Mouse (Mus musculus) forebrain, embryonic 14.5 days (tissue): ENCODE measurements around the gene Mrpl54. TPM values are rescaled to one million over a fixed set of nuclear protein-coding genes. Genes with fewer than 3 reads are reported as not detected.
A peak's percentile ranks its signal among the peaks of the same experiment; 100 is the strongest.

ENCODE experiments used
- ATAC-seq: fragments of 200-750 bp; cut with Nextera tagmentation; 2 replicates; pipeline ENCODE4 v1.8.0; 2017; ENCODE audit warnings: mild to moderate bottlenecking, moderate library complexity
- DNase-seq: peaks from one replicate; pipeline ENCODE4 v3.0.0-alpha.2; 2015; ENCODE audit warnings: low spot score
- H3K27ac ChIP-seq: fragments of 300-500 bp; sonication (generic); 2 replicates; pipeline ENCODE4 v1.5.1; 2014; ENCODE audit warnings: low read depth, mild to moderate bottlenecking, control low read depth, low read length, moderate library complexity
- H3K27me3 ChIP-seq: fragments of 300-500 bp; sonication (generic); replicated peaks from 2 replicates; pipeline ENCODE4 v1.6.1; 2014; ENCODE audit warnings: low read length, control low read depth, mixed read lengths; ENCODE audit not compliant: control insufficient read depth, insufficient read depth
- H3K36me3 ChIP-seq: fragments of 300-500 bp; sonication (generic); 2 replicates; pipeline ENCODE4 v1.6.1; 2014; ENCODE audit warnings: low read length, control low read depth; ENCODE audit not compliant: control insufficient read depth, insufficient read depth
- H3K4me1 ChIP-seq: fragments of 300-500 bp; sonication (generic); 2 replicates; pipeline ENCODE4 v1.6.1; 2014; ENCODE audit warnings: antibody characterized with exemption, low read length, control low read depth; ENCODE audit not compliant: control insufficient read depth, insufficient read depth
- H3K4me2 ChIP-seq: fragments of 300-500 bp; sonication (generic); 2 replicates; pipeline ENCODE4 v1.6.1; 2014; ENCODE audit warnings: mild to moderate bottlenecking, control low read depth, low read length
- H3K4me3 ChIP-seq: fragments of 300-500 bp; sonication (generic); 2 replicates; pipeline ENCODE4 v1.5.1; 2014; ENCODE audit warnings: low read depth, low read length, control low read depth
- H3K9ac ChIP-seq: fragments of 300-500 bp; sonication (generic); 2 replicates; pipeline ENCODE4 v1.6.1; 2014; ENCODE audit warnings: mild to moderate bottlenecking, low read length, control low read depth, moderate library complexity
- H3K9me3 ChIP-seq: fragments of 300-500 bp; sonication (generic); replicated peaks from 2 replicates; pipeline ENCODE4 v1.6.1; 2016; ENCODE audit warnings: low read length, control low read depth, mixed read lengths; ENCODE audit not compliant: control insufficient read depth
- WGBS: fragments of 180-500 bp; shearing (Covaris S2); extraction: QIAGEN DNeasy Blood & Tissue Kit; methylation state at CpG from one replicate; pipeline ENCODE4 v1.1.7; 2014; 5-methylcytosine and 5-hydroxymethylcytosine counted together
- microRNA-seq: library from miRNA; unstranded; fragments of <30 nt; microRNA quantifications from one replicate; pipeline ENCODE4, GENCODE M21; 2016
- polyA plus RNA-seq: library from polyadenylated mRNA; unstranded; fragments of >200 nt; fragmentation: Nextera tagmentation; extraction: Ambion mirVana; gene quantifications from 2 replicates; pipeline ENCODE4 v1.2.1, GENCODE M21; 2014

Mrpl54 gene
- polyA plus RNA-seq, 1 experiment from 2014 or later, result 136 TPM

GRCm38 (mm10) chr10:81216260-81216659 is 50.5 kb downstream of the Mrpl54 start:
- H3K9ac ChIP-seq, result no peak overlapping the region
- no peak overlapping the region for H3K4me2 ChIP-seq
- peaks cover 74% of the 10 kb centered on the region for H3K36me3 ChIP-seq

More at GRCm38 (mm10) chr10:81216260-81216659, 50.5 kb downstream of the Mrpl54 start:
- no peaks in the 10 kb centered on the region for H3K27me3 ChIP-seq
- no peaks in the 10 kb centered on the region for H3K9me3 ChIP-seq
- no peak for DNase-seq
- no peak overlapping the region for H3K27ac ChIP-seq
- H3K4me1 ChIP-seq, result no peaks in the 10 kb centered on the region
- WGBS, result 95% methylated on average over 6 of the region's 6 CpGs
- no peak for ATAC-seq
- H3K4me3 ChIP-seq, result no peak overlapping the region

Small RNA genes lying within 50 kb of the gene (microRNA-seq; reads per million reads assigned to microRNA genes)
- 7.9 reads per million, percentile 30 among the genes with 10 or more reads in this experiment for gene Mir3057

Other genes with a start within 250 kb of the Mrpl54 start
- gene Diras1, start 241.3 kb downstream of the Mrpl54 start, polyA plus RNA-seq, result 19.0 and 21.0 TPM in 2 replicates
- gene Slc39a3, start 229.5 kb downstream of the Mrpl54 start, polyA plus RNA-seq, result 20.7 and 26.9 TPM in 2 replicates
- gene Sgta, start 206.8 kb downstream of the Mrpl54 start, polyA plus RNA-seq, result 304 and 312 TPM in 2 replicates
- gene Thop1, start 196.9 kb downstream of the Mrpl54 start, polyA plus RNA-seq, result 38.9 and 45.6 TPM in 2 replicates
- 0.14 and 0.25 TPM in 2 replicates for gene Creb3l3, start 168.1 kb downstream of the Mrpl54 start, polyA plus RNA-seq
- gene Map2k2, start 161.0 kb downstream of the Mrpl54 start, polyA plus RNA-seq, result 180 and 203 TPM in 2 replicates
- gene Zbtb7a, start 131.7 kb downstream of the Mrpl54 start, polyA plus RNA-seq, result 6.2 and 8.2 TPM in 2 replicates
- gene Pias4, start 99.0 kb downstream of the Mrpl54 start, polyA plus RNA-seq, result 44.0 and 45.5 TPM in 2 replicates
- 474 and 520 TPM in 2 replicates for gene Eef2, start 90.3 kb downstream of the Mrpl54 start, polyA plus RNA-seq
- gene Dapk3, start 83.9 kb downstream of the Mrpl54 start, polyA plus RNA-seq, result 49.0 and 50.0 TPM in 2 replicates
- not detected in 2 replicates for gene 4930442H23Rik, start 83.1 kb downstream of the Mrpl54 start, polyA plus RNA-seq
- not detected in 2 replicates for gene Nmrk2, start 64.9 kb downstream of the Mrpl54 start, polyA plus RNA-seq
- 56.6 and 78.4 TPM in 2 replicates for gene Atcay, start 36.1 kb downstream of the Mrpl54 start, polyA plus RNA-seq
- gene Zfr2, start 33.8 kb downstream of the Mrpl54 start, polyA plus RNA-seq, result 7.5 and 13.4 TPM in 2 replicates
- 12.3 and 17.4 TPM in 2 replicates for gene Matk, start 14.0 kb downstream of the Mrpl54 start, polyA plus RNA-seq
- 30.5 and 36.8 TPM in 2 replicates for gene Apba3, start within 50 bp of the Mrpl54 start, polyA plus RNA-seq
- gene Tjp3, start 24.6 kb upstream of the Mrpl54 start, polyA plus RNA-seq, result 4.8 and 7.0 TPM in 2 replicates
- 76.4 and 114 TPM in 2 replicates for gene Pip5k1c, start 26.0 kb upstream of the Mrpl54 start, polyA plus RNA-seq
- gene Cactin, start 54.2 kb upstream of the Mrpl54 start, polyA plus RNA-seq, result 16.8 and 22.2 TPM in 2 replicates
- gene Tbxa2r, start 61.8 kb upstream of the Mrpl54 start, polyA plus RNA-seq, result 2.9 and 4.1 TPM in 2 replicates
- not detected in 2 replicates for gene Gipc3, start 76.3 kb upstream of the Mrpl54 start, polyA plus RNA-seq
- 42.5 and 44.4 TPM in 2 replicates for gene Hmg20b, start 83.5 kb upstream of the Mrpl54 start, polyA plus RNA-seq
- 4.1 and 4.9 TPM in 2 replicates for gene Mfsd12, start 90.6 kb upstream of the Mrpl54 start, polyA plus RNA-seq
- gene 4930404N11Rik, start 98.9 kb upstream of the Mrpl54 start, polyA plus RNA-seq, result 0.33 TPM in 1 of 2 replicates, not detected in the other
- gene Fzr1, start 111.6 kb upstream of the Mrpl54 start, polyA plus RNA-seq, result 101 and 109 TPM in 2 replicates
- gene Dohh, start 117.5 kb upstream of the Mrpl54 start, polyA plus RNA-seq, result 78.7 and 78.8 TPM in 2 replicates
- 3.6 and 4.8 TPM in 2 replicates for gene Gm48551, start 117.5 kb upstream of the Mrpl54 start, polyA plus RNA-seq
- gene Gm48552, start 122.1 kb upstream of the Mrpl54 start, polyA plus RNA-seq, result 0.65 and 0.69 TPM in 2 replicates
- gene Smim24, start 126.1 kb upstream of the Mrpl54 start, polyA plus RNA-seq, result 1.5 and 2.0 TPM in 2 replicates
- gene Nfic, start 188.7 kb upstream of the Mrpl54 start, polyA plus RNA-seq, result 16.6 and 17.9 TPM in 2 replicates
- gene Celf5, start 215.8 kb upstream of the Mrpl54 start, polyA plus RNA-seq, result 57.9 and 69.6 TPM in 2 replicates
- gene Ncln, start 229.5 kb upstream of the Mrpl54 start, polyA plus RNA-seq, result 36.8 and 52.0 TPM in 2 replicates
- 0.26 and 0.53 TPM in 2 replicates for gene S1pr4, start 233.2 kb upstream of the Mrpl54 start, polyA plus RNA-seq